Mouse (Mus musculus) intestine, postnatal 0 days (tissue): ENCODE results near the gene Plce1. TPM values are rescaled to one million over a fixed set of nuclear protein-coding genes. Genes with fewer than 3 reads are reported as not detected.
A peak's percentile ranks its signal among the peaks of the same experiment; 100 is the strongest.

Experiments
- ATAC-seq: fragments of 200-750 bp; cut with Nextera tagmentation; 2 replicates; pipeline ENCODE4 v1.8.0; 2017; ENCODE audit warnings: mild to moderate bottlenecking, moderate TSS enrichment, moderate library complexity
- H3K27ac ChIP-seq: fragments of 300-500 bp; sonication (generic); 2 replicates; pipeline ENCODE4 v1.5.1; 2014; ENCODE audit warnings: mild to moderate bottlenecking, low read depth, low read length, moderate library complexity
- H3K27me3 ChIP-seq: fragments of 300-500 bp; sonication (generic); replicated peaks from 2 replicates; pipeline ENCODE4 v1.6.1; 2014; ENCODE audit warnings: low read length, mixed read lengths; ENCODE audit not compliant: control insufficient read depth, insufficient read depth
- H3K36me3 ChIP-seq: fragments of 300-500 bp; sonication (generic); 2 replicates; pipeline ENCODE4 v1.6.1; 2014; ENCODE audit warnings: mild to moderate bottlenecking, moderate library complexity; ENCODE audit not compliant: control insufficient read depth, insufficient read depth
- H3K4me1 ChIP-seq: fragments of 300-500 bp; sonication (generic); replicated peaks from 2 replicates; pipeline ENCODE4 v1.6.1; 2014; ENCODE audit warnings: antibody characterized with exemption, low read length, mixed read lengths; ENCODE audit not compliant: control insufficient read depth, insufficient read depth
- H3K4me2 ChIP-seq: fragments of 300-500 bp; sonication (generic); replicated peaks from 2 replicates; pipeline ENCODE4 v1.6.1; 2014; ENCODE audit warnings: low read depth, mild to moderate bottlenecking, moderate library complexity
- H3K4me3 ChIP-seq: fragments of 300-500 bp; sonication (generic); 2 replicates; pipeline ENCODE4 v1.5.1; 2014; ENCODE audit warnings: low read depth, low read length
- H3K9ac ChIP-seq: fragments of 300-500 bp; sonication (generic); 2 replicates; pipeline ENCODE4 v1.6.1; 2014; ENCODE audit warnings: mild to moderate bottlenecking, low read depth, low read length
- H3K9me3 ChIP-seq: fragments of 300-500 bp; sonication (generic); 2 replicates; pipeline ENCODE4 v1.6.1; 2016; ENCODE audit warnings: mixed run types; ENCODE audit not compliant: control insufficient read depth
- CTCF ChIP-seq: sonication (generic); IDR thresholded peaks from 2 replicates; pipeline ENCODE4 v1.5.1; 2016; ENCODE audit warnings: low read depth, mild to moderate bottlenecking, control low read depth, antibody characterized with exemption, moderate library complexity
- WGBS: fragments of 180-500 bp; shearing (Covaris S2); extraction: QIAGEN DNeasy Blood & Tissue Kit; methylation state at CpG from one replicate; pipeline ENCODE4 v1.1.7; 2014; 5-methylcytosine and 5-hydroxymethylcytosine counted together
- polyA plus RNA-seq: library from polyadenylated mRNA; unstranded; fragments of >200 nt; fragmentation: Nextera tagmentation; extraction: Ambion mirVana; gene quantifications from 2 replicates; pipeline ENCODE4 v1.2.1, GENCODE M21; 2015

Plce1 gene
- polyA plus RNA-seq, 1 experiment from 2014 or later, result 2.9 TPM

DNA sequence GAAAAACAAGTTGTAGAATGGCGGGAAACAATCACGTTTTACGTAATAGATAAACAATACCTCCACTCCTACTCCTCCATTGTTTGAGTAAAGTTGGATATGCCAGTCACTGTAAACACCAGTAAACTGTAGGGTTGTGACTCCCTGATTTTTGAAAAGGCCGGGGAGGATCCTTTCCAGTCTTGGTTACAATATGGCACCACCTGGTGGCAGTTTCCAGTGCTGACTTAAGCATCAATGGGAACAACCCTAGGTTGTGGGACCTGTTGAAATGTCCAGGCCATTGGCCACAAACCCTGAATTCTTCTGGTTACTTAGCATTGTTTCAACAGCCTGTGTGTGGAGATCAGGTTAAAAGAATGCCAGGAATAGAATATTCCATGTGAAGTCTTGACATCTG lies 294.6 kb downstream of the Plce1 start:
- 51% methylated on average over 4 of the region's 4 CpGs for WGBS
- Histone ChIP-seq H3K27me3 (no peaks in the 10 kb centered on the region), H3K27ac (no peak overlapping the region), H3K4me2 (no peak overlapping the region), H3K36me3 (no peaks in the 10 kb centered on the region), H3K9ac (no peak overlapping the region), H3K4me3 (no peak overlapping the region), H3K9me3 (no peaks in the 10 kb centered on the region), H3K4me1 (no peaks in the 10 kb centered on the region)
- TF ChIP-seq CTCF, result peak; percentile 80
- ATAC-seq, result no peak

DNA sequence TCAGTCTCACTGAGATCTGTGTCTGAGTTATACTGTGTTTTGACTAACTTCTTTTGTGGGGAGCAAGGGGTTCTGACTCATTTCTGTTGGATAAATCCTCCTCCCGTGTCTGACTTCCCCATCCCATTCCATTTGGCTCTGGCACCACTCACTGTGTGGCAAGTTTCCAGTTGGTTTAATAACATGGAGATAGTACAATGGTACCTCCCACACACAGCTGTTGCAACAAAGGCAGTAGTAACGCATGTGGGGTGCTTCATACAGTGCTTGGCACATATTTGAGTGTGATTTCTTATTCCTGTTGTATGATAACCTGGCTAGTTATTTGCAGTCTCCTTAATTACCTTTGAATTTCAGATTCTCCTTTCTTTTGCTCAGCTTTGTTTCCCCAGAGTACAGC lies 297.9 kb downstream of the Plce1 start:
- TF ChIP-seq CTCF, result no peak
- no peak overlapping the region for H3K4me2 ChIP-seq
- 63% methylated on average over 2 of the region's 2 CpGs for WGBS

DNA sequence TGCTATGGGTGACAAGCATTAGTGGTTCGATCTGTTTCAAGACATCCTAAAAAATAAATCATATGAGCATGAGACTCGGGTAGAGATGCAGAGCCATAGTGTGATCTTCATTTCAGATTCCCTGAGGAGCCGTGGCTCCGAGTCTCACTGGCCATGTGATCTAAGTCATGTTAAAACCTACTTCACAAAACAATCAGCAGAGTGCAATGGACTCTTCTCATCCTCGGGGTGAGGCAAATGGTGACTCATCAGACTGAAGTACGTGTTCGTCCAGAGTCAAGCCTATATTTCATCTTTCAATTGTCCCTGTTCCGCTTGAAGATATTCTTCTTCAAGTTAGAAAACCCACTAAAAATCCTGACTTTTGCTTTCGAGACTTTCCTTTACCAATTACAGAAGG lies 302.6 kb downstream of the Plce1 start:
- no peak overlapping the region for H3K27ac ChIP-seq
- 68% methylated on average over 9 of the region's 9 CpGs for WGBS
- TF ChIP-seq CTCF, result no peak
- H3K4me1 ChIP-seq, result no peaks in the 10 kb centered on the region
- no peak overlapping the region for H3K4me3 ChIP-seq
- no peak for ATAC-seq
- H3K27me3 ChIP-seq, result no peaks in the 10 kb centered on the region
- no peak overlapping the region for H3K9ac ChIP-seq
- H3K9me3 ChIP-seq, result no peaks in the 10 kb centered on the region
- peaks cover 3% of the 10 kb centered on the region; the same call in 1 of the 2 replicates for H3K36me3 ChIP-seq
- H3K4me2 ChIP-seq, result no peak overlapping the region

More for the DNA sequence above, 297.9 kb downstream of the Plce1 start:
- Histone ChIP-seq H3K36me3 (no peaks in the 10 kb centered on the region), H3K27ac (no peak overlapping the region), H3K4me1 (no peaks in the 10 kb centered on the region), H3K9me3 (no peaks in the 10 kb centered on the region), H3K4me3 (no peak overlapping the region), H3K27me3 (no peaks in the 10 kb centered on the region), H3K9ac (no peak overlapping the region)
- ATAC-seq, result no peak

DNA sequence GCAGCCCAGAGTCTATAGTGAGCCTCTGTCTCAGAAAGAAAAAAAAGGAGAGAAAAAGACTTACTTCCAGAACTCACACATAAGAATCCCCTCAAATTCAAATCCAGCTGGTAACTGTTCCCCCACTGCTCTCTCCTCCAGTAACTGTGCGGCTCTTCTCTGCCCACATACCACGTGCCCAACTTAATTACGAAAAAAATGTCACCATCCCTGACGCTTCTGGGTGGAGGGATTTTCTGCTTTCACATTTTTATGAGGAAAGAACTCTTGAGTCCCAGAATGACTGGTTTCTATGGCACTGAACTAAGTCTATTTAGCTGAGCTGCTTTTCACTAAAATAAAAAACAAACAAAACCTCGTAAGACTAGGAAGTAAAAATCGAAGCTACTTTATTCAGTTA lies 306.8 kb downstream of the Plce1 start:
- 94% methylated on average over 6 of the region's 6 CpGs for WGBS
- TF ChIP-seq CTCF, result no peak
- H3K4me1 ChIP-seq, result no peaks in the 10 kb centered on the region
- H3K9me3 ChIP-seq, result no peaks in the 10 kb centered on the region
- no peaks in the 10 kb centered on the region for H3K27me3 ChIP-seq
- no peak overlapping the region for H3K4me3 ChIP-seq
- no peak overlapping the region for H3K9ac ChIP-seq
- no peak for ATAC-seq
- peaks cover 36% of the 10 kb centered on the region for H3K36me3 ChIP-seq
- no peak overlapping the region for H3K4me2 ChIP-seq
- H3K27ac ChIP-seq, result no peak overlapping the region

DNA sequence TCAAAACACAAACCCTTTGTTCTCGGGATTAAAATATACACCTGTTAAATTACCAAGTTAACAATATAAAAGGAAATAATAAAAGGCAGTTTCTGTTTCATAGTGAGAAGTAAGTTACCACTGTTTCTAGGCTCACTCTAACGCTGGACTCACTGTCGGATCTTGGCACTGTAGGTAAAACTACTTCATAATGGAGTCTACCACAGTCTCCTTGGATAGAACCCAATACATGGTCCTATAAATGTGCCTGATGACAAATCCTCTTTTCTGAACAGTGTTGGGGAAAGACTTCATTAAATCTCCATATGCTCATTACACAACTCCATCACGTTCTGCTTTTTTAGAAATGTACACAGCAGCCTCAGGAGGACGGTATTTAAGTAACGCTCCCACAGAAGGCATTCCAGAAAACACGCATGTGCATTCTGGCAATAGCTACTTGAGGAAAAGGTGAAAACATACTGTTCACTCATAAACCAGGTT lies 312.7 kb downstream of the Plce1 start:
- H3K36me3 ChIP-seq, result peaks cover 81% of the 10 kb centered on the region
- no peak overlapping the region for H3K27ac ChIP-seq
- no peak for ATAC-seq
- 95% methylated on average over 7 of the region's 7 CpGs for WGBS
- no peaks in the 10 kb centered on the region for H3K4me1 ChIP-seq
- H3K9me3 ChIP-seq, result no peaks in the 10 kb centered on the region
- TF ChIP-seq CTCF, result no peak
- no peaks in the 10 kb centered on the region for H3K27me3 ChIP-seq
- no peak overlapping the region for H3K4me3 ChIP-seq
- H3K4me2 ChIP-seq, result no peak overlapping the region
- H3K9ac ChIP-seq, result no peak overlapping the region

DNA sequence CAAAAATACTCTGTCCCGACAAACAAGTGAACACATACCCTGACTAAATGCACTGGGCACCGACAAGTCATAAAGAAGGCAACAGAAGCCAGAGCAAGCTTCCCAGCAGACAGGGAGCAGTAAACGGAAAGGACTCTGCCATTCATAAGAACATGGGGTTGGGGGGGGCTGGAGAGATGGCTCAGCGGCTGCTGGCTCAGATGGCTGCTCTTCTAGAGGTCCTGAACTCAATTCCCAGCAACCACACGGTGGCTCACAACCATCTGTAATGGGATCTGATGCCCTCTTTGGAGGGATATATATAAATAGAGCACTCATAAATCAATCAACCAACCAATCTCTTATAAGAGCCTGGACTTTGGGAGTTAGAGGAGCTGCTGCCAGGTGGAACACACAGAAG lies 315.6 kb downstream of the Plce1 start:
- ATAC-seq, result no peak
- H3K36me3 ChIP-seq, result peaks cover 74% of the 10 kb centered on the region
- H3K4me2 ChIP-seq, result no peak overlapping the region
- 69% methylated on average over 5 of the region's 5 CpGs for WGBS
- no peaks in the 10 kb centered on the region for H3K27me3 ChIP-seq
- no peak overlapping the region for H3K4me3 ChIP-seq
- H3K9me3 ChIP-seq, result no peaks in the 10 kb centered on the region
- no peaks in the 10 kb centered on the region for H3K4me1 ChIP-seq
- H3K27ac ChIP-seq, result no peak overlapping the region
- H3K9ac ChIP-seq, result no peak overlapping the region
- TF ChIP-seq CTCF, result no peak

DNA sequence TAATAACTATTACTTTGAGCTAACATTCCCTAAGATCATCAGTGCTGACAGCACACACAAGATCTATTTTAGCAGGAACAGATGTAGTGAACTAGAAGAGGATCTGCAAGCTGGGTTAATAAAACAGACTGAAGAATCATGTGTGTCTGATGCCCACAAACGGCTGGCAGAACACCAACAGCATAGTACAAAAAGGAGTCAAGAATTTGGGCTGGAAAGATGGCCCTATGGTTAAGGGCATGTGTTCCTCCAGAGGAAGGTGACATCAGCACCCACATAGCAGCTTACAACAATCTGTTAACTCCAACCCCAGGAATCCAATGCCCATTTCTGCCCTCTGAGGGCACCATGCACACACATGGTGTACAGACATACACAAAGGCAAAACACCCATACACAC lies 317.4 kb downstream of the Plce1 start:
- no peak overlapping the region for H3K4me3 ChIP-seq
- H3K27ac ChIP-seq, result no peak overlapping the region
- H3K9ac ChIP-seq, result no peak overlapping the region
- peaks cover 71% of the 10 kb centered on the region for H3K36me3 ChIP-seq
- H3K9me3 ChIP-seq, result no peaks in the 10 kb centered on the region
- no peak for ATAC-seq
- H3K4me1 ChIP-seq, result no peaks in the 10 kb centered on the region
- WGBS, result 83% methylated on average over 1 of the region's 1 CpGs
- H3K4me2 ChIP-seq, result no peak overlapping the region
- no peaks in the 10 kb centered on the region for H3K27me3 ChIP-seq
- TF ChIP-seq CTCF, result no peak
